Mouse (Mus musculus): ENCODE measurements around the gene Sema3g.

Gene Sema3g

GRCm38 (mm10) chr14:31195521-31195920, 22.1 kb upstream of the Sema3g start:
- DNase-seq (ENCODE audit: low read depth, low spot score): no peak

- DNase-seq (ENCODE audit: low read depth, low spot score): no peak
These were observed 21.7 kb upstream of the Sema3g start for GRCm38 (mm10) chr14:31195968-31196367.

- no peak for DNase-seq (ENCODE audit: low read depth, low spot score)
These were observed 19.8 kb upstream of the Sema3g start for GRCm38 (mm10) chr14:31197547-31198516.

DNA sequence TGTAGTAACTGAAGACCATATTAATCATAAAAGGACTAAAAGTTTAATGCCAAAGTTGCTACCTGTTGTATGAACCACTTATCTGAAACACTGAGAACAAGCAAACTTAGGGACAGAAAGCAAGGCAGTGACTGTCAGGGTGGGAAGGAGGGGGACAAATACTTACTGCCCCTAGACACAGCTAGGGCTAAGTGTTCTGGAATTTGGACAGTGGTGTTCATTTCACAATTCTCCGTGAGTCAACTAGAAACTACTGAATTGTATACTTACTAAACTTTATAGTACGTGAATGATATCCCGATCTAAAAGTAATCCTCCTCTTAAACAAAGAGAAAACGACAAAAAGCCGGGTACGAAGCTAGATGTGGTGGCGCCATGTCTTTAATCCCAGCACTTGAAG, 18.1 kb upstream of the Sema3g start:
- no peak for DNase-seq (ENCODE audit: low read depth, low spot score)

- DNase-seq (ENCODE audit: low read depth, low spot score): no peak
These were observed 17.6 kb upstream of the Sema3g start for GRCm38 (mm10) chr14:31200038-31200437.

DNA sequence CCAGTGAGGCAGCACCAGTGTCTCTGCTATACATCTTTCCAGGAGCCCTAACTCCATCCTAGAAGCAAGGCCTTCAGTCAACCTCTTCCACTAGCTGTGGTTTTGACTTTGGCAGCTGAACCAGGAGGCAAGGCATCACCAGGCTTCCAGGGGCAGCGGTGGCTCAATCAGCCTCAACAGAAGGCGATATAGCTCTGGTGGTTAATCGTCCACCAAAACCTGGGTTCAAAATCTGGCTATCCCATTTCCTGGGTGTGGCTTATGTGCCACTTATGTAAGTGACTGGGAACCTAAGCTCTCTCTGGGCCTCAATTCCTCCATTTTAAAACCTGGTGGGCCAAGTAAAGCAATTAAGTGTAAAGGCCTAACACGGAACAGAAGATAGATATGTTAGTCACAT, 12.8 kb upstream of the Sema3g start:
- DNase-seq (ENCODE audit: low read depth, low spot score): no peak

DNA sequence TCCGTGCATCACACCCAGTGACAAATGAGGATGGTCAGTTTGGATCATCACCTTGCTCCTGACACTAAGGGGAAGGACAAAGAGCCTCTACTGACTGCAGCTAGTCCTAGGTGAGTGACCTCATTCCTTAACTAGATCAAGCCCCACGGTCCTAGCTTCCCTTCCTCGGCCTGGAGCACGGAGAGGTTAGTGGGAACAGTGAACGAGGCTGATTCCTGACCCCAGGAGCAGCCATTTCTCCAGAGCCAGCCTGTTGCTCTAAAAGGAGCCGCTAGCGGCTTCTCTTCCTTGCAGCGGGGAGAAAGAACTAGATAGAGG, 12.5 kb upstream of the Sema3g start:
- DNase-seq (ENCODE audit: low read depth, low spot score): no peak

- no peak for DNase-seq (ENCODE audit: low read depth, low spot score)
These were observed 11.8 kb upstream of the Sema3g start for GRCm38 (mm10) chr14:31205562-31206467.

DNA sequence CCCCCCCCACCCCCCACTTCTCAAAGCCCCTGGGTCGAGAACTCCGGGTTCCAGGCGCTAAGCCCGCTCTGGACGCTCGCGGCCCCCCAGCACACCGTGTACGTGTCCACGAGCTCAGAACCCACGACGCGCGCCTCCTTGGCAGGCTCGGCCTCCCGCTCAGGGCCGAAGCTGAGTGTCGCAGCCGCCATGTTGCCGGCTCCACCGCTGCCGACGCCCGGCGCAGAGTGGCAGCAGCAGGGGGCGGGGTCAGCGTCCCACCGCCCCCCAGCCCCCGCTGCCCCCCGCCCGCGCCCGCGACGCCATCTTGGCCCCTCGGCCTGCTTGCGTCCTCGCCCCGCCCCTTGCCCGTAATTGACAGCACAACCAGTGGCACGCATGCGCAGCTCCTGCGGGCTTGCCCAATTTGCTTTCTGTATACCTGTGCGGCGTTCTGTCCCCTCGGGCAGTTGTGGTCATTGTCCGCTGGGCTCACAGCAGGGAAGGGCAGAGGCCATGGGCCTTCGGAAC, 11.1 kb upstream of the Sema3g start:
- DNase-seq (ENCODE audit: low read depth, low spot score): peak; percentile 78

- DNase-seq (ENCODE audit: low read depth, low spot score): peak; percentile 41
These were observed 10.4 kb upstream of the Sema3g start for GRCm38 (mm10) chr14:31207070-31207830.

- no peak for DNase-seq (ENCODE audit: low read depth, low spot score)
These were observed 9.6 kb upstream of the Sema3g start, which contains the start of gene Tnnc1 for GRCm38 (mm10) chr14:31208084-31208483. Gene Tnnc1 (plus strand): TSS chr14:31208312.

- no peak for DNase-seq (ENCODE audit: low read depth, low spot score)
These were observed 8.5 kb upstream of the Sema3g start for GRCm38 (mm10) chr14:31209133-31209557.

- DNase-seq (ENCODE audit: low read depth, low spot score): no peak
These were observed 5.8 kb upstream of the Sema3g start for GRCm38 (mm10) chr14:31211854-31212253.

DNA sequence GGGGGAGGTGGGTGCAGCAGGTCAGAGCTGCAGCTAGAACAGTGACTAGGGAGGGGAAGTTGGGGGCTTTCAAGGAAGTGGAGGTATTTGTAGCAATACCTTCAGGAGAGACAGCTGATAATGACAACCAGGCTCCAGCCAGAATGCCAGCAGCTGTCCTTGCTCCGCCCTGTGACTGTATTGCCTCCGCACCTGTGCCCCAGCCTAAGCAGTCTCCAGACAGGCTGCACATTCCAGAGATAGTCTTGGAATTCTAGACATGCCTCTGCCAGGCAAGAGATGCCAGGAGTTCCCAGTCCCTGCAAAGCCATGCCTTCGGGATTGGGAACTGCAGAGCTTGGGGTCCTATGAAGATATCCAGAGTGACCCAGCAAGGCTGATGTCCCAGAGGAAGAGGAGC, 5.2 kb upstream of the Sema3g start:
- DNase-seq (ENCODE audit: low read depth, low spot score): no peak

DNA sequence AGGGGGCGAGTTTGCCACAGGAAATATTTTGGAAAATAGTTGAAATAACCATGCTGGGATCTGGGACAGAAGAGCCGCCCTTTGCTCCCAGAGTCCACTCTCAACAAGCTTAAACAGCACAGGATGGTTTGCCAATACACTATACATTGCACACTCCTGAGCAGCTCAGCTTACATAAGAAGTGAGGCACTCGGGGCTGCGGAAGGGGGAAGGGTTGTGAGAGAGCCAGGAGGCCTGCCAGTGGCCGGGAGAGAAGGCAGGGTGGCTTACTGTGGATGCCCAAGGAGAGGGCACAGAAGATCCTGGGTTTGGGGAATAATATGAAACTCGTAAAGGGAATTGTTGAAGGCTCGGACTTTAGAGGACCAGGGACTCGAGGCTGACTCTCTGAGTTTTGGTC, 3.8 kb upstream of the Sema3g start:
- DNase-seq (ENCODE audit: low read depth, low spot score): no peak

DNA sequence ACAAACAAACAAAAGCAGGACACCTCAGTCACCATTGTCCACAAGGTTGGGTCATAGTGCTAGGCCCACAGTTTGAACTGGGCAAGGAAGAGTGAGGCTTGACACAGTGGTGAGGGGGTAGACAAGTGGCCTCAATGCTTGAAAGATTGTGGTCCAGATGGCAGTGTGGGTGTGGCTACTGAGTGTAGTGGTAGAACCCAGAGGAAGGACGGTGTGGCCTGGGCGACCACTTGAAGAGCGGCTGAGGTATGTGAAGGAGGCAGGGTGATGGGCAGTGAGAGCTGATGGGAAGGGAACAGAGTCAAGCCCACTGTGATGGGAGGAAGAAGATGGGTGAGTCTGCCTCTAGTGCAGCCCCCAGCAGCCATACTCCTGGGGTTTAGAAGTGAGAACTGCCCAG, 3.0 kb upstream of the Sema3g start:
- DNase-seq (ENCODE audit: low read depth, low spot score): no peak

DNA sequence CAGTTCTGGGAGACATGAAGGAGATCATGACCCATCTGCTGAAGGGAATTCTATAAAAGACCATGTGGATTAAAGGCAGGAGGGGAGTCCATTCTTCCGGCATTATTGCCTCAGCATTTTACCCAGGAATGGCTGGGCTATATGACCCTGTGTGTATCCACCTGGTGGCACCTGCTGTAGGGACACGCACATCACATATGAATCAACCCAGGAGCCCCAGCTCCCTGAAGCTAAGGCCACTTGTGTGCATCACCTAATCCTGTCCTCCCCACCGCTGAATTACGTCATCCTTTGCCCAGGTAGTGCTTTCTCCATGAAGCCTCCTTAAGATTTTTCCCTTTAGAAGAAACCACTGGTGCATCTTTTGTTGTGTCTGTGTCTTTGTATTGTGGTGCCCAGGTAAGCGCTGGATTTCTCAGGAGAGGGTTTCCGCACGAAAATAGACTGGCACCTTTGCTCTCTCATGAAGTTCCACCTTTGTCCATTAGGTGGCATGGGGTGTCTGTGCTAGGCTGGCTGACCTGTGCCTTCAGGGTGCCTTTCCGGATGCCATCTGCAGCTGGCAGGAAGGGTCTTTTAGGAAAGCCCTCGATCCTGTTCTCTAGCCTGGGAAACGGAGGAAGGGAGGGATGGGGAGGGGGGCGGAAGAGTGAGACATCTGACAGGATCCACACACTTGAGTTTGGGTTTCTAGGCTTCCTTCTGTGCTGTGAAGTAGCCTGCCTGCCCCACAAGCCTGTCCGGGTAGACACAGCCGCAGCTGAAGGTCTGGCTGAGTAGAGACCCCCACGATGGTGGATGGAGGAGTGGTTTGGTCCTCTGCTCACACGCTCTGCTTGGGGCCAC, 2.3 kb upstream of the Sema3g start:
- DNase-seq (ENCODE audit: low read depth, low spot score): peak; percentile 46

- no peak for DNase-seq (ENCODE audit: low read depth, low spot score)
These were observed 814 bp upstream of the Sema3g start, which contains the start of gene Nisch for GRCm38 (mm10) chr14:31216846-31217245. Gene Nisch (minus strand): TSS chr14:31216946.

DNA sequence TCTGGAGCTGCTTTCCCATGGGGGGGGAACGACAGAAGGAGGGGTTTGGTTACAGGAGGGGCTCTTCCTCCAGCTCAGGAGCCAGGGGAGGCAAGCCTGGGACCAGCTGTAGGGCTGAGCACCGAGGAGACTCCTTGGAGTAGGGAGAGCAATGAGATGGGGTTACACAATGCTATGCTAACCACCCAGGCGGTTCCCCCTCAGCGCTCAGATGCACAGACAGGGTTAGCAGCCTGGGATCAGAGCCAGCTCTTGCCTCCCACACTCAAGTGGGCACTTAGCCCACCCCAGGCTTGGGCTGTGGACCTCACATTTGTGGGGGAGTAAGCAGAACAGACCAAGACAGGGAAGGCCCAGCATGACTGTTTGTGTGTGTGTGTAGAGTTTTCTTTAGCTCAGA, 9.3 kb downstream of the Sema3g start:
- DNase-seq (ENCODE audit: low read depth, low spot score): no peak

DNA sequence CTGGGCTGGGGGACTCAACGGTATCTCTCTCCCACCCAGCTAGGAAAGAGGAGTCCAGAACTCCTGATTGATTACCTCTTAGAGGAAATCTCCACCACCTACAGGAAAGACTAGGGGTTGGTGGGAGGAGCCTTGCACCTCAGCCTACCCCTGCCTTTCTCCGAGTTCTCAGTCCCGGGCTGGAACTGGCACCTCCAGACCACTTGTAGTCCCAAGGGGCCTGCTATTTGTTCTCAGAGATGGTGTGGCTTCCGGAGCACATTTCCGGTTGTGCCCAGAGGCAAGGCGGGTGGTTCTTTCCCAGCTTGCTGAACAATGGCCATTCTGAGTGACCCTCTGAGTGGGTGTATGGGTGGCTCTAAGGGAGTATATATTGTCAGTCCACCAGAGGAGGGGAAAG, 10.6 kb downstream of the Sema3g start:
- DNase-seq (ENCODE audit: low read depth, low spot score): no peak

All from c-Kit-negative CD71-positive TER-119-positive erythroid progenitor cells, embryonic 14.5 days (primary cell).